Mouse (Mus musculus) embryo, embryonic 9.5 days (tissue): Measurements from ENCODE around the gene Ltbr.
A peak's percentile ranks its signal among the peaks of the same experiment; 100 is the strongest.
"Not testable (repeated sequence)": the region's sequence is repeated elsewhere in the genome, so short reads cannot be mapped to it uniquely, and the experiment has no call there.

Experiments
- DNase-seq: peaks from one replicate; pipeline ENCODE4 v3.0.0-alpha.2; 2017; ENCODE audit errors: extremely low spot score

The Ltbr gene

DNA sequence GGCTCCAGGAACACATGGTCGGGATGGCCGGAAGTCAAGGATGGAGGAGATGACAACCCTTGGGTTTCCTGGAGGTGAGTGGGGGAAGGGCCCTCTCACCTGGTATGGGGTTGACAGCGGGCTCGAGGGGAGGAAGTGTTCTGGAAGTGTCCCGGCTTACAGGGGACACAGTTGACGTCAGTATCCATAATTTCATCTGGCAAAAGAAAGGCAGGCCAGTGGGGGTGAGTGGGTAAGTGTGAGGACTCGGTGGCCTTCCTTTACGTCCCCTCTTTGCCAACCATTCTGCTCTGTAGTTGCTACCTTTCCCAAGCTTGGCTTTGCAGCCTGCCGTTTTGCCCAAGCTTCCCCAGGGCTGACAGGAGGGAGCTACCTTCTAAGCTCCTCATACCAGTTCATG lies 1.5 kb downstream of the Ltbr start:
- no peak for DNase-seq

GRCm38 (mm10) chr6:125309406-125309805 lies 4.3 kb downstream of the Ltbr start:
- no peak for DNase-seq

GRCm38 (mm10) chr6:125308921-125309320 lies 4.8 kb downstream of the Ltbr start:
- DNase-seq, result peak; percentile 49

- no peak for DNase-seq
These were observed 6.6 kb downstream of the Ltbr start for GRCm38 (mm10) chr6:125307091-125307490.

GRCm38 (mm10) chr6:125305465-125305864 lies 8.2 kb downstream of the Ltbr start:
- DNase-seq, result no peak

DNA sequence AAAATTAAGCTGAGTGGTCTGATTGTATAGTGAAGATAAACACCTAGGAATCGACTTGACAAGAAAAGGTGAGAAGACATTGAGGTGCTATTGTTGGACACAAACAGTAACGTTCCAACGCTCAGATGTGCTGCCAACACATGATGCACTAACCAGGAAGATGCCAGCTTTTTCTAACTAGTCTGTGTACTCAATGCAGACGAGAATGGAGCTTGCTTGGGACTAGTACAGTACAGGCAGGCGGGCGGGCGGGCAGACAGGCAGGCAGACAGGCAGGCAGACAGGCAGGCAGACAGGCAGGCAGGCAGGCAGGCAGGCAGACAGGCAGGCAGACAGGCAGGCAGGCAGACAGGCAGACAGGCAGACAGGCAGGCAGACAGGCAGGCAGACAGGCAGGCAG lies 9.3 kb downstream of the Ltbr start:
- DNase-seq, result not testable (repeated sequence)

DNA sequence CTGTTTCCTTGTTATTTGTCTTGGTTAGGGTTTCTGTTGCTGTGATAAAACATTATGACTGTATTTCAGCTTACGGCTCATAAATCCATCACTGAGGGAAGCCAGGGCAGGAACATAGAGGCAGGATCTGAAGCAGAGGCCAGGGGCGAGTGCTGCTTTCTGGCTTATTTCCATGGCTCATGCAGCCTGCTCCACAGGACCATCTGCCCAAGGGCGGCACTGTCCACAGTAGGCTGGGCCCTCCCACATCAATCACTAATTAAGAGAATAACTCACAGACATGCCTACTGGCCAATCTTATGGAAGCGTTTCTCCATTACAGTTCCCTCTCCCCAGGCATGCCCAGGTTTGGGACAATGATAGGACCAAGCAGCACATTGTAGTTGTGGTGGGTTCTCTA lies 10.4 kb downstream of the Ltbr start:
- DNase-seq, result no peak

DNA sequence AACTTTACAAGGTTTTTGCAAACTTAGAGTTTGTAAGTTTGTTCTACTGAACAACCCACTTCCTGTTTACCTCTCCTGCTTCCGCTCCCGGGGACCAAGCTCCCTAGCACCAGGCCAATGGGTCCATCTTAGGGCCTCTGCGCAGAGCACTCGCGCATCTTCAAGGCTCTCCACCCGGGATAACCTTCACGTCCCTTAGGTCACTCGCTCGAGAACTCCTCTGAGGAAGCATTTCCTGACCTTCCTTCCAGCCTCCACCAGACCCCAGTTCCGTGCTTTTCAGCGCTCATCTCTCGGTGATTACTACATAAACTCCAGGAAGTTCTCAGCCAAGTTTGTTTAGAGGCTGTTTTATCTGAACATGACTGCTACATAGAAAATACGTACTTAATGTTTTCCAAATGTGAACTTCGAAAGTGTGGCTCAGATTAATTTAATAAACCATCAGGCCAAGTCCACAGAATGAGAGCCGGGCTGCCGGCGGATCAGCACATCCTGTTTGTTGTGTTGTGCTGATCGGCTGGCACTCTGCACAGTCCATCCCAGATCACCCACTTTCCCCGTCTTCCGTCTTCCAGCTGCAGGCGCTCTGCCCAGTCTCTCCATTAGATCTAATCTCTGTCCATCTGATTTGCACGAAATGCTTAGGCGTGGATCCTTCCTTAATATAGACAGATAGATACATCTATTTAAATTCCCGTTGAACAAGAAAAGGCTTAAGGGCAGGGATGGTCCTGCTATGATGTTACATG lies 11.3 kb downstream of the Ltbr start:
- DNase-seq, result no peak

DNA sequence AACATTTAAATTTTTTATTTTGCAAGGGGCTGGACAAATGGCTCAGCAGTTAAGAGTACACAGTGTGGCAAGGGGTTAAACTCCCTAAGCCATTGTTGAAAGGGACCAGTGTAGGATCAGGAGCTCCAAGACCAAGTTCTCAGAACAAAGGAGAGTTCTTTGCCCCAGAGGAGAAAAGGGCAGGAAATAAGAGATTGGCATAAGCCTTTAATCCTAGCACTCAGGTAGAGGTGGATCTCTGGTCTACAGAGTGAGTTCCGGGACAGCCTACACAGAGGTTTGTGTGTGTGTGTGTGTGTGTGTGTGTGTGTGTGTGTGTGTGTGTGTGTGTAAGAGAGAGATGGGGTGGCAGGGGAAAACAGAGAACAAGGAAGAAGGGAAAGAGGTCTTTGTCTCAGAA lies 12.7 kb downstream of the Ltbr start:
- no peak for DNase-seq

DNA sequence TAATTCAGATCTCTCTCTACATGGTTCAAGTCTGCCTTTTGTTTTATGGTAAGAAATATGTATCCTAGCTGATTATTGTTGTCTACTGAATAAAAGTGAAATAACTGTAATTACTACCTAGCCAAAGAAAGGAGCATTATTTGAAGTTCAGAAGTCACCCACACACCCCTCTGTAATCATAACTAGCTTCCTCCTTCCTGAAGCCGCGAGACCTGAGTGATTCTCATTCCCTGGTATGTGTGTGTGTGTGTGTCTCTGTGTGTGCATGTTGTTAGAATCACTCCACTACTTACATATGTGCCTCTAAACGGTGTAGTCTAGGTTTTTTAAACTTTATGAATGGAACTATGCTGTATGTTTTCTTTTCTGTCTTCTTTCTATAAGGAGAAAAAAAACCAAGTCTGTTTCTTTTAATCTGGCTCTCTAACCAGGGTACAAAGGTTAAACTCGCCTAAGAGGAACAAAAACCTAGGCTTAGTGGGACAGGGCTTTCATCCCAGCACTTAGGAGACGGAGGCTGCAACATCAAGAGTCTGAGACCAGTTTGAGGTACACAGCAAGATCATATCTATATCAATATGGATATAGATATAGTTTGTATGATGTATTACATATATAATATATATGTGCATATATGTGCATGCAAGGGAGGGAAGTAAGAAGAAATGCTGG lies 16.4 kb downstream of the Ltbr start:
- no peak for DNase-seq

- no peak for DNase-seq
These were observed 19.6 kb downstream of the Ltbr start for GRCm38 (mm10) chr6:125294049-125294448.

DNA sequence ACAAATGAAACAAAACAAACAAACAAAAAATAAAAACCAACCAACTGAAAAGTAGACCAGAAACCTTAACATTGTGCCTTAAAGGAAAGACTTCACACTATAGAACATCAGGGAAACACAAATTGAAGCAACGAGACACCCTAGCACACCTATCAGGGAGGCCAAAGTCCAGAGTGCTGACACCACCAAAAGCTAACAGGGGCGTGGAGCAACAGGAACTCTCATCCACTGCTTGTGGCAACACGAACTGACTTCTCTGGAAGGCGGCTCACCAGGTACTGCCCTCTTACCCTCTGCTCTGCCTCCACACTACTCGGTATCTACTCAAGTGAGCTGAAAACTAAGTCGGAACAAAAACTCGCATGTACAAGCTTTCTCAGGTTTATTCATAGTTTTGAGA lies 21.4 kb downstream of the Ltbr start:
- no peak for DNase-seq

GRCm38 (mm10) chr6:125291329-125291728 lies 22.4 kb downstream of the Ltbr start:
- DNase-seq, result no peak

DNA sequence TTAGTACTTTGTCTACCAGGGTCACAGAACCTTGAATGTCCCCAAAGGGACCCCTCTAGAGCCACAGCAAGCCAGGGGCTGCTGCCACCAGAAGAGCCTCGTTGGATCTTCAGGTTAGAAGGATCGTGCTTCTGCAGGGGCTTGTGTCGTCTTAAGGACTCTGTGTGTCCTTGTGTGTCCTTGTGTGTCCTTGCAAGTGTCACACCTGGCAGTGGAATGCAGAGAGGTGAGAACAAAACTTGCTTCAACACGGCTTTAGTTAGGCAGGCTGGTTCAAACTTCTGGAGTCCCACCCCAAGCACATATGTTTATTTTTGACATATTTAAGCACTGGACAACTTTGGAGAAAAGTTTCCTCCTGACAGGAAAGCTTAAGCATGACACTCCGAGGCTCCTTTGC lies 25.0 kb downstream of the Ltbr start:
- no peak for DNase-seq

DNA sequence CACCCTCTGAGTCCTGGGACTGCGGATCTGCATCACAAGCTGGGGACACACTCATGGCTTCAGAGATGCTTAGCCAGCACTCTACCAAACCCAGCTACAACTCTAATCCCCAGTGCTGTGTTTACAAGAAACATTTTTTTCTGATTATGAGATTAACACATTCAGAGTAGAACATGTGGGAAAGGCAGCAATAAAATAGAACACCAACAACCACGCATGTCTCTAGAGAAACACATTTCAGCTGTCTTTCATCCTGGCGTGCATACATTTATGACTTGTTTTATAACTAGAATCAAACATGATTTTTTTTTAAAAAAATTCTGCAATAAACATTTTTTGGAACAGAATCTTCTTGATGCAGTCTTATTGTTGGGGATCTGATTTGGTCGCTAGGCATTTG lies 26.7 kb downstream of the Ltbr start:
- no peak for DNase-seq

GRCm38 (mm10) chr6:125285890-125286289 lies 27.8 kb downstream of the Ltbr start, which contains the start of gene Tuba3a:
TSS of gene Tuba3a (minus strand) at chr6:125286042.
- no peak for DNase-seq

DNA sequence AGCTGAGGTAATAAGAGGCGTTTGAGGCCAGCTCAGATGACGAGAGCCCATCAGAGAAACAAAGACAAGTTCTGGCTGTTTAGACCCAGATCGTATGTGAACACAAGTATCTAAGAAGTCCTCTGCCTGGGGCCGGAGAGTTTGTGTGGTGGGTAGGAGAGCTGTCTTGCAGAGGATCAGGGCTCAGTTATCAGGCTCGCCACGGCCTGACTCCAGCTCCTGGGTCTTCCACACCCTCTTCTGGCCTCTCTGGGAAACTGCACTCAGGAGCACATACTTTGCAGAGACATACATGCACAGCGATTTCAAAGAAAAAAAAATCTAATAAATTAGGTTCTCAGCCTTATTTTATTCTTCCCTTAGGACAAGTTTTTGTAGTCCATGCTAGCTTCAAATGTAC lies 28.9 kb downstream of the Ltbr start:
- DNase-seq, result no peak

DNA sequence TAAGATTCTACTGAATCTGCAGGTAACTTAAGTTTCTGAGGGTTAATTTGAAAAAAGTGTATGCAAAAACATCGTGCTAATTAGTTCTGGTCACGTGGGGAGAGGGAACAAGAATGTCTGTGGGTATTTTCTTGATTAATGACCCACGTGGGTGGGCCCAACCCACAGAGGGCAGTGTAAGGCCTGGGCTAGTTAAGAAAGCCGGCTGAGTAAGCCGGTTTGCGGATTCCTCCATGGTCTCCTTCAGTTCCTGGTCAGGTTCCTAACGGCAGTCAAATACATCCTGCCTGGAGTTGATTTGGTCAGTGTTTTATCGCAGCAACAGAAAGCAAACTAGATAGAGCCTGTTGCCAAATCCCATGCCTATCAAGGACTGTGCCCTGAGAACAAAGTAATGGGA lies 29.4 kb downstream of the Ltbr start:
- DNase-seq, result no peak

DNA sequence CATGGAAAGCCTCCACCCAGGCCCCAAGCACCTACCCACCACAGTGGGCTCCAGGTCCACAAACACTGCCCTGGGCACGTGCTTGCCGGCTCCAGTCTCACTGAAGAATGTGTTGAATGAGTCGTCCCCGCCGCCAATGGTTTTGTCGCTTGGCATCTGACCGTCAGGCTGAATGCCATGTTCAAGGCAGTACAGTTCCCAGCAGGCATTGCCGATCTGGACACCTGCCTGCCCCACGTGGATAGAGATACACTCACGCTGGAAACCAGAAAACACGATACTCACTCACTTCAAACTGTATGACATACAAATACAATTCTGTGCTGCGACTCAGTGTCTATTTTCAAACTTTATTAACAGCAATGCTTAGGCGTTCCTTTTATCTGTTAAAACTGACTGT lies 31.0 kb downstream of the Ltbr start:
- not testable (repeated sequence) for DNase-seq

- no peak for DNase-seq
These were observed 34.0 kb downstream of the Ltbr start for GRCm38 (mm10) chr6:125279729-125280128.

DNA sequence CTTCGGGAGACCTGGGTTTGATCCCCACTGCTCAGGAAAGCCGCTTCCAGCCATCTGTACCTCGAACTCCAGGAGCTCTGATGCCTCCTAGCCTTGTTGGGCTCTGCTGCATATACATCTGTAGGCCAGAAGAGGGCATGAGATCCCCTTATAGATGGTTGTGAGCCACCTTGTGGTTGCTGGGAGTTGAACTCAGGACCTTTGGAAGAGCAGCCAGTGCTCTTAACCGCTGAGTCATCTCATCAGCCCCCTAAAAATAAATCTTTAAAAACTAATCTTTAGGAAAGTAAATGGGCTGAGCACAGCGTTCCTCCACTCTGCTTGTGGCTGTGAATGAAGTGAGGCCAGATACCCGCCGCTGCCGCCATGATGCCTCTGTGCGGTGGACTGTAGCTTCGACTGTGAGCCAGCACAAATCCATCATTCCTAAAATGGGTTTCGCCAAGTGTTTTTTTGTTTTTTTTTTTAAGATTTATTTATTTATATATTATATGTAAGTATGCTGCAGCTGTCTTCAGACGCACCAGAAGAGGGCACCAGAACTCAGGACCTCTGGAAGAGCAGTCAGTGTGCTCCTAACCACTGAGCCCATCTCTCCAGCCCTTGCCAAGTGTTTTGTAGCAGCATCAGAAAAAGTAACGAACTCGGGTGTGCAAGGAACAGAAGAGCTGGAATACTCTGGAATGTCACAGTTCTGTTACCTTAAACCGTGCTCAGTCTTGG lies 38.7 kb downstream of the Ltbr start:
- peak; percentile 32 for DNase-seq

DNA sequence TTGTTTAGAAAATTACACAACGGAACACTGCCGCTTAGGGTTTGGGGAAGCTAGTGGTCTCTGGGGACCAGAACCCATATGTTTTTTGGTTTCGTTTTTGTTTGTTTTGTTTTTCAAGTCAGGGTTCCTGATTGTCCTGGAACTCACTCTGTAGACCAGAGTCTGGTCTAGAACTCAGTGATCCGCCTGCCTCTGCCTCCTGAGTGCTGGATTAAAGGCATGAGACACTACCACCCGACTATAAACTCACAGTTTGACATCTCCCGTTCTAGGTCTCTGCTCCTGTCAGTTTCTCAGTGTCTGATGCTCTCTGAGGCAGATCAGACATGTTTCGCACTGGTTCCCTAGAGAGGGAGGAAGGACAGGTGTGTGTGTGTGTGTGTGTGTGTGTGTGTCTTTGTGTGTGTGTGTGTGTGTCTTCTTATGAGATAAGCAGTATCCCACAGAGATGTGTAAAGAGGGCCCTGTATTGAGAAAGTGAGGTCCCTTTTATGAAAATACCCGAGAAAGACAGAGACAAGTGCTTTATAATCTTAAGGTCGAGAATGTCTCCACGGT lies 41.4 kb downstream of the Ltbr start:
- no peak for DNase-seq
